Mouse (Mus musculus) cortical plate, adult 2 months (tissue): ENCODE measurements at regions not wholly inside any gene's neighbourhood (a gene's known extent, or its start where the extent isn't known, plus 50 kb on each side); places are given as distances from the start of the nearest gene placed in this dataset.

ENCODE experiments used
- H3K27ac ChIP-seq: fragments of 200-500 bp; 2 replicates; pipeline ENCODE4 v1.5.1; 2012; ENCODE audit warnings: low read length, control low read depth, inconsistent platforms; ENCODE audit not compliant: insufficient read depth
- H3K4me1 ChIP-seq: fragments of 200-500 bp; 2 replicates; pipeline ENCODE4 v1.6.1; 2011; ENCODE audit warnings: low read length; ENCODE audit not compliant: control insufficient read depth, insufficient read depth
- H3K4me3 ChIP-seq: fragments of 200-500 bp; 2 replicates; pipeline ENCODE4 v1.5.1; 2011; ENCODE audit warnings: mild to moderate bottlenecking, low read length, control low read depth; ENCODE audit not compliant: insufficient read depth
- CTCF ChIP-seq: fragments of 200-500 bp; IDR thresholded peaks from 2 replicates; pipeline ENCODE4 v1.5.1; 2011; ENCODE audit warnings: mild to moderate bottlenecking, control low read depth, low read length; ENCODE audit not compliant: insufficient read depth; ENCODE audit errors: extremely low read depth
- POLR2A ChIP-seq: fragments of 200-500 bp; IDR thresholded peaks from 2 replicates; pipeline ENCODE4 v1.6.1; 2011; ENCODE audit warnings: mild to moderate bottlenecking, low read length, control low read depth; ENCODE audit not compliant: insufficient read depth; ENCODE audit errors: extremely low read depth

- H3K27ac ChIP-seq = no peak overlapping the region
- TF ChIP-seq CTCF (no peak), POLR2A (no peak)
- H3K4me1 ChIP-seq = no peaks in the 10 kb centered on the region; the same call in 1 of the 2 replicates
- H3K4me3 ChIP-seq = no peak overlapping the region
Observed at GRCm38 (mm10) chr2:128313948-128314347, 188.1 kb downstream of the Bcl2l11 start.

- Histone ChIP-seq H3K4me3 (no peak overlapping the region), H3K27ac (no peak overlapping the region), H3K4me1 (no peaks in the 10 kb centered on the region)
- no peak for TF ChIP-seq POLR2A
Observed at GRCm38 (mm10) chr2:128316516-128316915, 190.7 kb downstream of the Bcl2l11 start.

- H3K4me3 ChIP-seq = no peak overlapping the region
- H3K4me1 ChIP-seq = no peaks in the 10 kb centered on the region
- no peak overlapping the region for H3K27ac ChIP-seq
- TF ChIP-seq POLR2A (no peak), CTCF (no peak)
Observed at GRCm38 (mm10) chr2:128318266-128318665, 192.4 kb downstream of the Bcl2l11 start.

- TF ChIP-seq POLR2A (no peak), CTCF (no peak)
- H3K27ac ChIP-seq = no peak overlapping the region
- no peak overlapping the region for H3K4me3 ChIP-seq
- no peaks in the 10 kb centered on the region for H3K4me1 ChIP-seq
Observed at GRCm38 (mm10) chr2:128318956-128319355, 193.1 kb downstream of the Bcl2l11 start.

GRCm38 (mm10) chr2:128321475-128321874, 195.6 kb downstream of the Bcl2l11 start:
- no peak overlapping the region for H3K4me3 ChIP-seq
- H3K27ac ChIP-seq = no peak overlapping the region
- TF ChIP-seq CTCF (no peak), POLR2A (no peak)
- H3K4me1 ChIP-seq = 0 out of 2 replicates have a peak, but pooled peaks cover 3% of the 10 kb centered on the region

GRCm38 (mm10) chr2:128324256-128325096, 198.6 kb downstream of the Bcl2l11 start:
- H3K4me3 ChIP-seq = no peak overlapping the region
- TF ChIP-seq POLR2A = no peak
- no peak for TF ChIP-seq CTCF
- H3K27ac ChIP-seq = no peak overlapping the region
- H3K4me1 ChIP-seq = 0 out of 2 replicates have a peak, but pooled peaks cover 3% of the 10 kb centered on the region

- H3K27ac ChIP-seq = no peak overlapping the region
- H3K4me1 ChIP-seq = 0 out of 2 replicates have a peak, but pooled peaks cover 3% of the 10 kb centered on the region
- H3K4me3 ChIP-seq = no peak overlapping the region
- no peak for TF ChIP-seq POLR2A
- no peak for TF ChIP-seq CTCF
Observed at GRCm38 (mm10) chr2:128325097-128325421, 199.2 kb downstream of the Bcl2l11 start.

- no peak for TF ChIP-seq CTCF
- H3K4me3 ChIP-seq = no peak overlapping the region
- H3K4me1 ChIP-seq = 0 out of 2 replicates have a peak, but pooled peaks cover 3% of the 10 kb centered on the region
- no peak overlapping the region for H3K27ac ChIP-seq
Observed at GRCm38 (mm10) chr2:128325456-128325855, 199.6 kb downstream of the Bcl2l11 start.

- TF ChIP-seq POLR2A = no peak
- TF ChIP-seq CTCF = no peak
- H3K4me1 ChIP-seq = peaks cover 2% of the 10 kb centered on the region
- no peak overlapping the region for H3K4me3 ChIP-seq
- H3K27ac ChIP-seq = no peak overlapping the region
Observed at GRCm38 (mm10) chr2:128330833-128331232, 205.0 kb downstream of the Bcl2l11 start.

GRCm38 (mm10) chr2:128331275-128331674, 205.4 kb downstream of the Bcl2l11 start:
- TF ChIP-seq CTCF = no peak
- TF ChIP-seq POLR2A = no peak
- H3K27ac ChIP-seq = no peak overlapping the region
- no peak overlapping the region for H3K4me3 ChIP-seq
- peaks cover 2% of the 10 kb centered on the region for H3K4me1 ChIP-seq

- TF ChIP-seq POLR2A (no peak), CTCF (no peak)
- no peak overlapping the region for H3K27ac ChIP-seq
Observed at GRCm38 (mm10) chr2:128331681-128332080, 205.8 kb downstream of the Bcl2l11 start.

More at GRCm38 (mm10) chr2:128331681-128332080, 205.8 kb downstream of the Bcl2l11 start:
- H3K4me3 ChIP-seq = no peak overlapping the region
- peaks cover 2% of the 10 kb centered on the region for H3K4me1 ChIP-seq
